Comparison of ENCODE assay signal across 28 mouse cellular contexts in genomic region chr13:95120570-95120969, GRCm38 (mm10).
A peak's percentile ranks its signal among the peaks of the same experiment; 100 is the strongest.
DNase-seq lines count a peak whose midpoint lies in the region; ATAC-seq and TF ChIP-seq lines count a peak whose summit lies in the region.
"Had no signal": no experiment of that assay in that cellular context is flagged by ENCODE, and none has a peak within 500 bp of the region (broad histone marks: within the 10 kb centered on the region; RNA-seq: fewer than 3 reads in every experiment).

No protein-coding gene starts in this region.

- no peaks in the 10 kb centered on the region for H3K36me3 ChIP-seq in kidney, embryonic 14.5 days (ENCODE audit: control insufficient read depth, insufficient read depth, low read length)
- H3K36me3 ChIP-seq in neural tube, embryonic 13.5 days, result no peaks in the 10 kb centered on the region
- H3K36me3 ChIP-seq: embryonic facial prominence, embryonic 10.5 days; embryonic facial prominence, embryonic 13.5 days; forebrain, embryonic 12.5 days; forebrain, embryonic 15.5 days; heart, embryonic 12.5 days; heart, embryonic 15.5 days; hindbrain, embryonic 15.5 days had no signal

- no peak for TF ChIP-seq CTCF in layer of hippocampus, adult 2 months (conservative IDR thresholded peaks at IDR 0.05)

- ATAC-seq in kidney, embryonic 14.5 days (ENCODE audit: low FRiP score, low TSS enrichment), result no peak
- no peak for ATAC-seq in neural tube, embryonic 13.5 days (ENCODE audit: low read depth)
- ATAC-seq: activated CD4-positive, CD25-positive, alpha-beta regulatory T cell, adult 4 months; CD4-positive, CD25-positive, alpha-beta regulatory T cell, adult 4 months; forebrain, embryonic 15.5 days had no signal

- no peaks in the 10 kb centered on the region for H3K9me3 ChIP-seq in kidney, embryonic 14.5 days (ENCODE audit: control insufficient read depth, low read length)
- no peaks in the 10 kb centered on the region for H3K9me3 ChIP-seq in neural tube, embryonic 13.5 days
- H3K9me3 ChIP-seq: embryonic facial prominence, embryonic 10.5 days; embryonic facial prominence, embryonic 13.5 days; forebrain, embryonic 12.5 days; forebrain, embryonic 15.5 days; heart, embryonic 12.5 days; heart, embryonic 15.5 days; hindbrain, embryonic 15.5 days had no signal

- H3K4me1 ChIP-seq in kidney, embryonic 14.5 days (ENCODE audit: control insufficient read depth, insufficient read depth, low read length), result no peaks in the 10 kb centered on the region
- peaks cover 15% of the 10 kb centered on the region for H3K4me1 ChIP-seq in neural tube, embryonic 13.5 days (replicated peaks)
- H3K4me1 ChIP-seq: embryonic facial prominence, embryonic 10.5 days; embryonic facial prominence, embryonic 13.5 days; forebrain, embryonic 12.5 days; forebrain, embryonic 15.5 days; heart, embryonic 15.5 days; hindbrain, embryonic 15.5 days had no signal

- H3K4me3 ChIP-seq in kidney, embryonic 14.5 days (ENCODE audit: low read length), result no peak overlapping the region
- H3K4me3 ChIP-seq in layer of hippocampus, adult 2 months, result no peak overlapping the region
- no peak overlapping the region for H3K4me3 ChIP-seq in neural tube, embryonic 13.5 days
- H3K4me3 ChIP-seq: embryonic facial prominence, embryonic 10.5 days; embryonic facial prominence, embryonic 13.5 days; erythroblast, embryonic 14.5 days; forebrain, embryonic 12.5 days; forebrain, embryonic 15.5 days; heart, embryonic 12.5 days; heart, embryonic 15.5 days; hindbrain, embryonic 15.5 days had no signal

- H3K27ac ChIP-seq in kidney, embryonic 14.5 days (ENCODE audit: low read depth, low read length), result no peak overlapping the region
- H3K27ac ChIP-seq in layer of hippocampus, adult 2 months, result peak overlapping the region; percentile 29; the same call in 1 of the 2 replicates
- peak overlapping the region; percentile 64 for H3K27ac ChIP-seq in neural tube, embryonic 13.5 days (replicated peaks)
- H3K27ac ChIP-seq: embryonic facial prominence, embryonic 10.5 days; embryonic facial prominence, embryonic 13.5 days; forebrain, embryonic 12.5 days; forebrain, embryonic 15.5 days; heart, embryonic 15.5 days; hindbrain, embryonic 15.5 days had no signal

- DNase-seq in kidney, adult 9 months, result peak; percentile 10
- no peak for DNase-seq in layer of hippocampus, adult 2 months (ENCODE audit: low spot score in 2 of 2)
- no peak for DNase-seq in layer of hippocampus, postnatal 10 days (ENCODE audit: low spot score in 2 of 2)
- DNase-seq in neural tube, embryonic 10.5 days (ENCODE audit: extremely low spot score, low spot score), result no peak
- no peak for DNase-seq in natural killer cell, adult 2 months (ENCODE audit: low spot score in 2 of 2)
- DNase-seq: adrenal gland, adult 8-10 months; adrenal gland, postnatal 25 days; cerebellum, adult 11-12 months; cerebellum, adult 8-10 months; cerebellum, postnatal 10 days; cerebellum, postnatal 36 days; embryo, embryonic 11 days; gastrocnemius, postnatal 25 days; heart, adult 18-20 months; heart, postnatal 10 days; heart, postnatal 36 days had no signal

- no peak overlapping the region for H3K9ac ChIP-seq in kidney, embryonic 14.5 days (ENCODE audit: low read depth, low read length)
- no peak overlapping the region for H3K9ac ChIP-seq in neural tube, embryonic 13.5 days
- H3K9ac ChIP-seq: embryonic facial prominence, embryonic 13.5 days; forebrain, embryonic 12.5 days; forebrain, embryonic 15.5 days; heart, embryonic 12.5 days; heart, embryonic 15.5 days; hindbrain, embryonic 15.5 days had no signal

- no peaks in the 10 kb centered on the region for H3K27me3 ChIP-seq in kidney, embryonic 14.5 days (ENCODE audit: control insufficient read depth, insufficient read depth, low read length)
- H3K27me3 ChIP-seq in neural tube, embryonic 13.5 days, result no peaks in the 10 kb centered on the region
- H3K27me3 ChIP-seq: embryonic facial prominence, embryonic 13.5 days; forebrain, embryonic 12.5 days; forebrain, embryonic 15.5 days; heart, embryonic 12.5 days; heart, embryonic 15.5 days; hindbrain, embryonic 15.5 days had no signal

- no peak overlapping the region for H3K4me2 ChIP-seq in kidney, embryonic 14.5 days (replicated peaks; ENCODE audit: low read depth, low read length)
- no peak overlapping the region for H3K4me2 ChIP-seq in neural tube, embryonic 13.5 days
- H3K4me2 ChIP-seq: embryonic facial prominence, embryonic 13.5 days; forebrain, embryonic 12.5 days; forebrain, embryonic 15.5 days; heart, embryonic 12.5 days; heart, embryonic 15.5 days; hindbrain, embryonic 15.5 days had no signal

- 75% methylated on average over 4 of the region's 4 CpGs for WGBS in kidney, embryonic 14.5 days
- WGBS in neural tube, embryonic 13.5 days, result 50% methylated on average over 4 of the region's 4 CpGs
